Mouse (Mus musculus): Measurements from ENCODE around the gene Pstpip1. TPM values are rescaled to one million over a fixed set of nuclear protein-coding genes. Genes with fewer than 3 reads are reported as not detected.
A peak's percentile ranks its signal among the peaks of the same experiment; 100 is the strongest.

Gene Pstpip1
- 0.55 and 1.4 TPM in 2 replicates for polyA plus RNA-seq (2015; fragmentation: Nextera tagmentation; extraction: Ambion mirVana)

GRCm38 (mm10) chr9:56089778-56090520 lies at the start of gene Pstpip1:
Gene Pstpip1, plus strand, starts transcription at chr9:56089962.
- H3K27ac ChIP-seq (replicated peaks), result peak within 1 kb of the TSS; percentile 72
- H3K4me3 ChIP-seq, result peak within 1 kb of the TSS; percentile 23
- peaks cover 26% of the 10 kb centered on the region for H3K4me1 ChIP-seq
- H3K9me3 ChIP-seq, result no peaks in the 10 kb centered on the region
- H3K36me3 ChIP-seq, result no peaks in the 10 kb centered on the region
- no peaks in the 10 kb centered on the region for H3K27me3 ChIP-seq (replicated peaks)
- peak; percentile 33; the same call in 1 of the 2 replicates for ATAC-seq (ENCODE audit: extremely low read depth, insufficient number of reproducible peaks, low FRiP score, low TSS enrichment)
- peak within 1 kb of the TSS; percentile 61 for H3K9ac ChIP-seq
- 20% methylated on average over 22 of the region's 22 CpGs for WGBS
- peak within 1 kb of the TSS; percentile 60 for H3K4me2 ChIP-seq

- Histone ChIP-seq H3K36me3 (peaks cover 21% of the 10 kb centered on the region), H3K4me3 (peak within 1 kb of the TSS; percentile 89), H3K27ac (replicated peaks) (peak within 1 kb of the TSS; percentile 97), H3K4me1 (peaks cover 22% of the 10 kb centered on the region), H3K27me3 (replicated peaks) (no peaks in the 10 kb centered on the region), H3K4me2 (peak within 1 kb of the TSS; percentile 83), H3K9me3 (no peaks in the 10 kb centered on the region), H3K9ac (peak within 1 kb of the TSS; percentile 98)
- peak; percentile 100 for ATAC-seq (ENCODE audit: extremely low read depth, insufficient number of reproducible peaks, low FRiP score, low TSS enrichment)
- WGBS, result 1% methylated on average over 40 of the region's 49 CpGs
Measured at GRCm38 (mm10) chr9:56041372-56042180, 48.2 kb upstream of the Pstpip1 start, which contains the start of gene Rcn2. Gene Rcn2, plus strand, starts transcription at chr9:56041845.

- peak overlapping the region; percentile 89 for H3K4me3 ChIP-seq
- under 1% methylated on average over 16 of the region's 16 CpGs for WGBS
- no peaks in the 10 kb centered on the region for H3K9me3 ChIP-seq
- peak overlapping the region; percentile 98 for H3K9ac ChIP-seq
- H3K4me2 ChIP-seq, result peak overlapping the region; percentile 83
- H3K27me3 ChIP-seq (replicated peaks), result no peaks in the 10 kb centered on the region
- peaks cover 25% of the 10 kb centered on the region for H3K36me3 ChIP-seq
- ATAC-seq (ENCODE audit: extremely low read depth, insufficient number of reproducible peaks, low FRiP score, low TSS enrichment), result no peak
- H3K27ac ChIP-seq (replicated peaks), result peak overlapping the region; percentile 97
- H3K4me1 ChIP-seq, result peaks cover 22% of the 10 kb centered on the region
Measured at GRCm38 (mm10) chr9:56042181-56042621, 47.6 kb upstream of the Pstpip1 start.

- Histone ChIP-seq H3K36me3 (peaks cover 68% of the 10 kb centered on the region), H3K27me3 (replicated peaks) (no peaks in the 10 kb centered on the region), H3K4me3 (no peak overlapping the region), H3K9me3 (no peaks in the 10 kb centered on the region), H3K4me2 (no peak overlapping the region), H3K27ac (replicated peaks) (no peak overlapping the region), H3K9ac (no peak overlapping the region), H3K4me1 (peaks cover 5% of the 10 kb centered on the region; the same call in 1 of the 2 replicates)
- no peak for ATAC-seq (ENCODE audit: extremely low read depth, insufficient number of reproducible peaks, low FRiP score, low TSS enrichment)
- WGBS, result 84% methylated on average over 3 of the region's 3 CpGs
Measured at GRCm38 (mm10) chr9:56053796-56054195, 36.0 kb upstream of the Pstpip1 start.

- H3K4me2 ChIP-seq, result no peak overlapping the region
- no peaks in the 10 kb centered on the region for H3K9me3 ChIP-seq
- no peak overlapping the region for H3K4me3 ChIP-seq
- no peak for ATAC-seq (ENCODE audit: extremely low read depth, insufficient number of reproducible peaks, low FRiP score, low TSS enrichment)
- H3K27ac ChIP-seq (replicated peaks), result no peak overlapping the region
- H3K36me3 ChIP-seq, result peaks cover 83% of the 10 kb centered on the region
- H3K9ac ChIP-seq, result no peak overlapping the region
- WGBS, result 72% methylated on average over 6 of the region's 6 CpGs
- no peaks in the 10 kb centered on the region for H3K27me3 ChIP-seq (replicated peaks)
- peaks cover 11% of the 10 kb centered on the region for H3K4me1 ChIP-seq
Measured at GRCm38 (mm10) chr9:56056147-56056546, 33.6 kb upstream of the Pstpip1 start.

GRCm38 (mm10) chr9:56062336-56062735 lies 27.4 kb upstream of the Pstpip1 start:
- Histone ChIP-seq H3K4me2 (no peak overlapping the region), H3K36me3 (peaks cover 81% of the 10 kb centered on the region), H3K4me1 (peaks cover 14% of the 10 kb centered on the region), H3K9ac (no peak overlapping the region), H3K4me3 (no peak overlapping the region), H3K27me3 (replicated peaks) (no peaks in the 10 kb centered on the region), H3K27ac (replicated peaks) (no peak overlapping the region), H3K9me3 (no peaks in the 10 kb centered on the region)
- 82% methylated on average over 5 of the region's 5 CpGs for WGBS
- no peak for ATAC-seq (ENCODE audit: extremely low read depth, insufficient number of reproducible peaks, low FRiP score, low TSS enrichment)

GRCm38 (mm10) chr9:56065011-56065410 lies 24.8 kb upstream of the Pstpip1 start:
- 54% methylated on average over 3 of the region's 3 CpGs for whole genome bisulfite sequencing
- ATAC-seq (ENCODE audit: extremely low read depth, insufficient number of reproducible peaks, low FRiP score, low TSS enrichment), result no peak
- 0 out of 2 replicates have a peak overlapping the region, but pooled peaks have one; percentile 32 for H3K27ac ChIP-seq (replicated peaks)

GRCm38 (mm10) chr9:56067964-56068363 lies 21.8 kb upstream of the Pstpip1 start:
- Histone ChIP-seq H3K4me1 (peaks cover 7% of the 10 kb centered on the region), H3K4me2 (no peak overlapping the region), H3K9me3 (0 out of 2 replicates have a peak, but pooled peaks cover 4% of the 10 kb centered on the region), H3K27ac (replicated peaks) (no peak overlapping the region), H3K4me3 (no peak overlapping the region), H3K9ac (no peak overlapping the region), H3K27me3 (replicated peaks) (no peaks in the 10 kb centered on the region), H3K36me3 (peaks cover 59% of the 10 kb centered on the region)
- 84% methylated on average over 4 of the region's 4 CpGs for WGBS
- ATAC-seq (ENCODE audit: extremely low read depth, insufficient number of reproducible peaks, low FRiP score, low TSS enrichment), result no peak

More at GRCm38 (mm10) chr9:56065011-56065410, 24.8 kb upstream of the Pstpip1 start:
- H3K4me3 ChIP-seq, result no peak overlapping the region
- peaks cover 7% of the 10 kb centered on the region for H3K4me1 ChIP-seq
- H3K27me3 ChIP-seq (replicated peaks), result no peaks in the 10 kb centered on the region
- 0 out of 2 replicates have a peak overlapping the region, but pooled peaks have one; percentile 1 for H3K9ac ChIP-seq
- H3K36me3 ChIP-seq, result peaks cover 75% of the 10 kb centered on the region
- 0 out of 2 replicates have a peak, but pooled peaks cover 4% of the 10 kb centered on the region for H3K9me3 ChIP-seq
- H3K4me2 ChIP-seq, result no peak overlapping the region

- Histone ChIP-seq H3K4me2 (no peak overlapping the region), H3K27me3 (replicated peaks) (no peaks in the 10 kb centered on the region), H3K9ac (no peak overlapping the region), H3K27ac (replicated peaks) (no peak overlapping the region), H3K4me3 (no peak overlapping the region), H3K36me3 (peaks cover 52% of the 10 kb centered on the region), H3K9me3 (0 out of 2 replicates have a peak, but pooled peaks cover 4% of the 10 kb centered on the region), H3K4me1 (peaks cover 7% of the 10 kb centered on the region)
- 75% methylated on average over 1 of the region's 1 CpGs for WGBS
- no peak for ATAC-seq (ENCODE audit: extremely low read depth, insufficient number of reproducible peaks, low FRiP score, low TSS enrichment)
Measured at GRCm38 (mm10) chr9:56068630-56069029, 21.1 kb upstream of the Pstpip1 start.

GRCm38 (mm10) chr9:56072861-56073260 lies 16.9 kb upstream of the Pstpip1 start:
- 35% methylated on average over 2 of the region's 2 CpGs for WGBS
- no peak for ATAC-seq (ENCODE audit: extremely low read depth, insufficient number of reproducible peaks, low FRiP score, low TSS enrichment)

GRCm38 (mm10) chr9:56074863-56075262 lies 14.9 kb upstream of the Pstpip1 start:
- Histone ChIP-seq H3K27me3 (replicated peaks) (no peaks in the 10 kb centered on the region), H3K9me3 (no peaks in the 10 kb centered on the region), H3K4me2 (no peak overlapping the region), H3K27ac (replicated peaks) (peak overlapping the region; percentile 32; the same call in 1 of the 2 replicates), H3K9ac (peak overlapping the region; percentile 10; the same call in 1 of the 2 replicates), H3K4me3 (no peak overlapping the region), H3K4me1 (peaks cover 19% of the 10 kb centered on the region), H3K36me3 (peaks cover 22% of the 10 kb centered on the region)
- ATAC-seq (ENCODE audit: extremely low read depth, insufficient number of reproducible peaks, low FRiP score, low TSS enrichment), result no peak
- 77% methylated on average over 12 of the region's 12 CpGs for WGBS

More at GRCm38 (mm10) chr9:56072861-56073260, 16.9 kb upstream of the Pstpip1 start:
- peaks cover 19% of the 10 kb centered on the region for H3K4me1 ChIP-seq
- no peak overlapping the region for H3K9ac ChIP-seq
- no peaks in the 10 kb centered on the region for H3K27me3 ChIP-seq (replicated peaks)
- H3K9me3 ChIP-seq, result 0 out of 2 replicates have a peak, but pooled peaks cover 4% of the 10 kb centered on the region
- peaks cover 24% of the 10 kb centered on the region for H3K36me3 ChIP-seq
- no peak overlapping the region for H3K4me3 ChIP-seq
- H3K27ac ChIP-seq (replicated peaks), result no peak overlapping the region
- no peak overlapping the region for H3K4me2 ChIP-seq

Measured in heart, embryonic 13.5 days (tissue).